Mouse (Mus musculus) hindlimb bud, embryonic 11.5 days (tissue): ENCODE measurements around the gene Grifin.
A peak's percentile ranks its signal among the peaks of the same experiment; 100 is the strongest.

ENCODE experiments used
- DNase-seq: peaks from one replicate; pipeline ENCODE4 v3.0.0-alpha.2; 2012; ENCODE audit warnings: low read depth, low spot score; ENCODE audit errors: extremely low spot score

The Grifin gene

GRCm38 (mm10) chr5:140549306-140550047 is 15.4 kb downstream of the Grifin start:
- no peak for DNase-seq

- no peak for DNase-seq
These were observed 18.5 kb downstream of the Grifin start for GRCm38 (mm10) chr5:140546332-140546731.

- DNase-seq = no peak
These were observed 19.2 kb downstream of the Grifin start for GRCm38 (mm10) chr5:140545651-140546050.

- DNase-seq = no peak
These were observed 21.9 kb downstream of the Grifin start for GRCm38 (mm10) chr5:140542811-140543575.

GRCm38 (mm10) chr5:140540106-140540505 is 24.8 kb downstream of the Grifin start:
- peak; percentile 61 for DNase-seq

- DNase-seq = no peak
These were observed 26.7 kb downstream of the Grifin start for GRCm38 (mm10) chr5:140538111-140538683.

- no peak for DNase-seq
These were observed 38.1 kb downstream of the Grifin start for GRCm38 (mm10) chr5:140526754-140527153.

- no peak for DNase-seq
These were observed 43.7 kb downstream of the Grifin start for GRCm38 (mm10) chr5:140521196-140521595.

GRCm38 (mm10) chr5:140517921-140518230 is 47.0 kb downstream of the Grifin start:
- DNase-seq = no peak

GRCm38 (mm10) chr5:140517159-140517920 is 47.5 kb downstream of the Grifin start:
- no peak for DNase-seq

- no peak for DNase-seq
These were observed 49.9 kb downstream of the Grifin start for GRCm38 (mm10) chr5:140514799-140515486.

GRCm38 (mm10) chr5:140513921-140514320 is 51.0 kb downstream of the Grifin start:
- no peak for DNase-seq
